Mouse (Mus musculus) retina, adult 2 months (tissue): ENCODE measurements around the gene Lsp1.

Experiments
- DNase-seq: peaks from one replicate; pipeline ENCODE4 v3.0.0-alpha.2; 2012; ENCODE audit warnings: low read depth, low spot score

Gene Lsp1

GRCm38 (mm10) chr7:142460636-142461077 is at the start of gene Lsp1:
Gene Lsp1 (plus strand): TSS chr7:142460809.
- no peak for DNase-seq

- DNase-seq, result no peak
Observed at GRCm38 (mm10) chr7:142413285-142413684, 47.3 kb upstream of the Lsp1 start.

GRCm38 (mm10) chr7:142415314-142415713 is 45.3 kb upstream of the Lsp1 start:
- no peak for DNase-seq

GRCm38 (mm10) chr7:142416225-142416624 is 44.4 kb upstream of the Lsp1 start:
- DNase-seq, result no peak

- DNase-seq, result no peak
Observed at GRCm38 (mm10) chr7:142418027-142418426, 42.6 kb upstream of the Lsp1 start.

- DNase-seq, result no peak
Observed at GRCm38 (mm10) chr7:142418679-142419078, 41.9 kb upstream of the Lsp1 start.

GRCm38 (mm10) chr7:142419887-142420286 is 40.7 kb upstream of the Lsp1 start:
- DNase-seq, result no peak

GRCm38 (mm10) chr7:142421826-142422225 is 38.8 kb upstream of the Lsp1 start:
- no peak for DNase-seq

- DNase-seq, result peak; percentile 11
Observed at GRCm38 (mm10) chr7:142425641-142426213, 34.9 kb upstream of the Lsp1 start.

- DNase-seq, result no peak
Observed at GRCm38 (mm10) chr7:142428213-142428612, 32.4 kb upstream of the Lsp1 start.

- no peak for DNase-seq
Observed at GRCm38 (mm10) chr7:142430160-142430678, 30.4 kb upstream of the Lsp1 start.

GRCm38 (mm10) chr7:142431106-142431505 is 29.5 kb upstream of the Lsp1 start:
- no peak for DNase-seq

- no peak for DNase-seq
Observed at GRCm38 (mm10) chr7:142433623-142434022, 27.0 kb upstream of the Lsp1 start.

GRCm38 (mm10) chr7:142434137-142434865 is 26.3 kb upstream of the Lsp1 start, which contains the start of gene Syt8:
Gene Syt8 (plus strand): TSS chr7:142434850.
- DNase-seq, result no peak

GRCm38 (mm10) chr7:142435524-142435923 is 25.1 kb upstream of the Lsp1 start:
- DNase-seq, result peak; percentile 29

- no peak for DNase-seq
Observed at GRCm38 (mm10) chr7:142437324-142437723, 23.3 kb upstream of the Lsp1 start.

GRCm38 (mm10) chr7:142439966-142440365 is 20.6 kb upstream of the Lsp1 start:
- no peak for DNase-seq

GRCm38 (mm10) chr7:142440657-142441114 is 19.9 kb upstream of the Lsp1 start:
- DNase-seq, result peak; percentile 18

- no peak for DNase-seq
Observed at GRCm38 (mm10) chr7:142441585-142441984, 19.0 kb upstream of the Lsp1 start, which contains the start of gene Tnni2. Gene Tnni2 (plus strand): TSS chr7:142441808.

- no peak for DNase-seq
Observed at GRCm38 (mm10) chr7:142442081-142442907, 18.3 kb upstream of the Lsp1 start.

- no peak for DNase-seq
Observed at GRCm38 (mm10) chr7:142442908-142443420, 17.6 kb upstream of the Lsp1 start.

- no peak for DNase-seq
Observed at GRCm38 (mm10) chr7:142443474-142443873, 17.1 kb upstream of the Lsp1 start.
